Mouse (Mus musculus): ENCODE measurements around the gene Tes3-ps. TPM values are rescaled to one million over a fixed set of nuclear protein-coding genes. Genes with fewer than 3 reads are reported as not detected.

Tes3-ps gene
- polyA plus RNA-seq, 1 experiment from 2014 or later: 0.58 TPM

DNA sequence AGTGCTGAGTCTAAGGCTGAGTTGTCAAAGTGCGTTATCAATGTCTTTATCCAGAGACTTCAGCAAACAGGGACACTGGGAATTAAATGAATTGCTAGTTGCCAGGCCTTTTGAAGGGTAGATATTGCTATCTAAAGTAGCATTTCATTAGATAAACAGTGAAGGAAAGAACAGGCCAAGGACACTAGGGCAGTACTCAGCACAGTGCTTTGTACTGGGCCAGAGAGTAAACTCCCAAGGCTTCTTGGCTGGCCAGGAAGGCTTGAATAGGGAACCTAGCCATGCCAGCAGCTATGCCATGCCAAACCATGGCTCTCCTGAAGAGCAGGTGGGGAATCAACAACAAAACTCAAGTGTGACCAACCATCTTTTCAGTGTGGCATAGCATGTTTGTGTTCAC lies 43.8 kb downstream of the Tes3-ps start:
- Histone ChIP-seq H3K4me3 (replicated peaks; ENCODE audit: low read length) (no peak overlapping the region), H3K4me1 (replicated peaks; ENCODE audit: control insufficient read depth, insufficient read depth, low read length) (no peaks in the 10 kb centered on the region), H3K36me3 (ENCODE audit: control insufficient read depth, insufficient read depth) (no peaks in the 10 kb centered on the region), H3K9ac (replicated peaks; ENCODE audit: low read depth, low read length) (no peak overlapping the region), H3K27ac (ENCODE audit: low read length) (no peak overlapping the region), H3K27me3 (replicated peaks; ENCODE audit: control insufficient read depth, insufficient read depth, low read length) (no peaks in the 10 kb centered on the region), H3K9me3 (ENCODE audit: control insufficient read depth, low read length) (no peaks in the 10 kb centered on the region), H3K4me2 (ENCODE audit: low read length) (no peak overlapping the region)
- no peak for ATAC-seq
- 95% methylated on average over 1 of the region's 1 CpGs for WGBS

- H3K9ac ChIP-seq (replicated peaks; ENCODE audit: low read depth, low read length): no peak overlapping the region
- H3K27me3 ChIP-seq (replicated peaks; ENCODE audit: control insufficient read depth, insufficient read depth, low read length): no peaks in the 10 kb centered on the region
- WGBS: 90% methylated on average over 1 of the region's 1 CpGs
- no peaks in the 10 kb centered on the region for H3K9me3 ChIP-seq (ENCODE audit: control insufficient read depth, low read length)
- no peaks in the 10 kb centered on the region for H3K36me3 ChIP-seq (ENCODE audit: control insufficient read depth, insufficient read depth)
- H3K27ac ChIP-seq (ENCODE audit: low read length): no peak overlapping the region
- no peak overlapping the region for H3K4me2 ChIP-seq (ENCODE audit: low read length)
- H3K4me3 ChIP-seq (replicated peaks; ENCODE audit: low read length): no peak overlapping the region
- H3K4me1 ChIP-seq (replicated peaks; ENCODE audit: control insufficient read depth, insufficient read depth, low read length): no peaks in the 10 kb centered on the region
- no peak for ATAC-seq
Observed at GRCm38 (mm10) chr13:49538693-49539092, 45.6 kb downstream of the Tes3-ps start.

GRCm38 (mm10) chr13:49544279-49544678 lies 51.2 kb downstream of the Tes3-ps start, which contains the start of gene Aspn:
Gene Aspn, plus strand, starts transcription at chr13:49544443.
- no peak within 1 kb of the TSS for H3K4me3 ChIP-seq (replicated peaks; ENCODE audit: low read length)
- no peak within 1 kb of the TSS for H3K4me2 ChIP-seq (ENCODE audit: low read length)
- H3K9ac ChIP-seq (replicated peaks; ENCODE audit: low read depth, low read length): no peak within 1 kb of the TSS
- no peaks in the 10 kb centered on the region for H3K9me3 ChIP-seq (ENCODE audit: control insufficient read depth, low read length)
- no peaks in the 10 kb centered on the region for H3K36me3 ChIP-seq (ENCODE audit: control insufficient read depth, insufficient read depth)
- H3K27ac ChIP-seq (ENCODE audit: low read length): no peak within 1 kb of the TSS
- 76% methylated on average over 3 of the region's 3 CpGs for WGBS
- H3K4me1 ChIP-seq (replicated peaks; ENCODE audit: control insufficient read depth, insufficient read depth, low read length): no peaks in the 10 kb centered on the region
- ATAC-seq: no peak
- H3K27me3 ChIP-seq (replicated peaks; ENCODE audit: control insufficient read depth, insufficient read depth, low read length): no peaks in the 10 kb centered on the region

- no peaks in the 10 kb centered on the region for H3K36me3 ChIP-seq (ENCODE audit: control insufficient read depth, insufficient read depth)
- no peak for ATAC-seq
- 63% methylated on average over 3 of the region's 3 CpGs for WGBS
Observed at GRCm38 (mm10) chr13:49545646-49546045, 52.5 kb downstream of the Tes3-ps start.

More at GRCm38 (mm10) chr13:49545646-49546045, 52.5 kb downstream of the Tes3-ps start:
- H3K4me2 ChIP-seq (ENCODE audit: low read length): no peak overlapping the region
- H3K4me1 ChIP-seq (replicated peaks; ENCODE audit: control insufficient read depth, insufficient read depth, low read length): no peaks in the 10 kb centered on the region
- no peak overlapping the region for H3K9ac ChIP-seq (replicated peaks; ENCODE audit: low read depth, low read length)
- H3K27me3 ChIP-seq (replicated peaks; ENCODE audit: control insufficient read depth, insufficient read depth, low read length): no peaks in the 10 kb centered on the region
- H3K27ac ChIP-seq (ENCODE audit: low read length): no peak overlapping the region
- no peak overlapping the region for H3K4me3 ChIP-seq (replicated peaks; ENCODE audit: low read length)
- no peaks in the 10 kb centered on the region for H3K9me3 ChIP-seq (ENCODE audit: control insufficient read depth, low read length)

Other genes starting within 250 kb of the Tes3-ps start
- gene Susd3, start 244.6 kb upstream of the Tes3-ps start, polyA plus RNA-seq (2015; fragmentation: Nextera tagmentation; extraction: Ambion mirVana): 0.75 and 0.85 TPM in 2 replicates
- 3.1 and 4.2 TPM in 2 replicates for gene Fgd3, start 173.0 kb upstream of the Tes3-ps start, polyA plus RNA-seq (2015; fragmentation: Nextera tagmentation; extraction: Ambion mirVana)
- 30.1 and 31.5 TPM in 2 replicates for gene Bicd2, start 151.7 kb upstream of the Tes3-ps start, polyA plus RNA-seq (2015; fragmentation: Nextera tagmentation; extraction: Ambion mirVana)
- gene Ippk, start 72.1 kb upstream of the Tes3-ps start, polyA plus RNA-seq (2015; fragmentation: Nextera tagmentation; extraction: Ambion mirVana): 16.9 and 17.3 TPM in 2 replicates
- gene Ecm2, start 11.5 kb downstream of the Tes3-ps start, polyA plus RNA-seq (2015; fragmentation: Nextera tagmentation; extraction: Ambion mirVana): 1.5 and 1.6 TPM in 2 replicates
- gene Aspn, start 51.1 kb downstream of the Tes3-ps start, polyA plus RNA-seq (2015; fragmentation: Nextera tagmentation; extraction: Ambion mirVana): 0.63 and 3.6 TPM in 2 replicates
- 0.80 and 1.4 TPM in 2 replicates for gene Omd, start 89.1 kb downstream of the Tes3-ps start, polyA plus RNA-seq (2015; fragmentation: Nextera tagmentation; extraction: Ambion mirVana)
- 9.7 and 18.8 TPM in 2 replicates for gene Ogn, start 114.7 kb downstream of the Tes3-ps start, polyA plus RNA-seq (2015; fragmentation: Nextera tagmentation; extraction: Ambion mirVana)
- gene Cenpp, start 159.5 kb downstream of the Tes3-ps start, polyA plus RNA-seq (2015; fragmentation: Nextera tagmentation; extraction: Ambion mirVana): 10.6 and 11.8 TPM in 2 replicates
- 24.4 and 25.2 TPM in 2 replicates for gene Nol8, start 159.8 kb downstream of the Tes3-ps start, polyA plus RNA-seq (2015; fragmentation: Nextera tagmentation; extraction: Ambion mirVana)
- 63.9 and 64.3 TPM in 2 replicates for gene Iars, start 188.8 kb downstream of the Tes3-ps start, polyA plus RNA-seq (2015; fragmentation: Nextera tagmentation; extraction: Ambion mirVana)